ENCODE assay signal across 7 mouse cellular contexts in genomic region chr13:3523459-3523858, GRCm38 (mm10). TPM values are rescaled to one million over a fixed set of nuclear protein-coding genes. Genes with fewer than 3 reads are reported as not detected.
DNase-seq lines count a peak whose midpoint lies in the region; ATAC-seq and TF ChIP-seq lines count a peak whose summit lies in the region.

No protein-coding gene starts in this region.

- peak; percentile 79; the same call in 1 of the 2 replicates for ATAC-seq in hindbrain, embryonic 15.5 days (ENCODE audit: low FRiP score, low read depth)
- ATAC-seq in hindbrain, embryonic 11.5 days (ENCODE audit: low FRiP score), result no peak
- no peak for ATAC-seq in activated CD4-positive, CD25-positive, alpha-beta regulatory T cell, adult 4 months

- H3K27ac ChIP-seq in hindbrain, embryonic 15.5 days (replicated peaks), result no peak overlapping the region
- H3K27ac ChIP-seq in hindbrain, embryonic 11.5 days (ENCODE audit: low read depth, low read length), result no peak overlapping the region
- H3K27ac ChIP-seq in spleen, adult 2 months (ENCODE audit: insufficient read depth, low read length), result 0 out of 2 replicates have a peak overlapping the region, but pooled peaks have one; percentile 16
- no peak overlapping the region for H3K27ac ChIP-seq in limb, embryonic 10.5 days

- H3K27me3 ChIP-seq in hindbrain, embryonic 15.5 days, result no peaks in the 10 kb centered on the region
- no peaks in the 10 kb centered on the region for H3K27me3 ChIP-seq in hindbrain, embryonic 11.5 days (ENCODE audit: control insufficient read depth, insufficient read depth, low read length)
- no peaks in the 10 kb centered on the region for H3K27me3 ChIP-seq in spleen, adult 2 months (ENCODE audit: control insufficient read depth, insufficient read depth, low read length)
- H3K27me3 ChIP-seq in limb, embryonic 10.5 days (ENCODE audit: low read depth, poor library complexity, severe bottlenecking), result no peaks in the 10 kb centered on the region

- no peak for TF ChIP-seq POLR2A in spleen, adult 2 months (IDR thresholded peaks at IDR 0.05; ENCODE audit: low read depth, low read length)

- H3K4me2 ChIP-seq in hindbrain, embryonic 15.5 days, result 0 out of 2 replicates have a peak overlapping the region, but pooled peaks have one; percentile 4
- H3K4me2 ChIP-seq in hindbrain, embryonic 11.5 days (replicated peaks; ENCODE audit: low read depth, low read length), result no peak overlapping the region

- H3K4me3 ChIP-seq in hindbrain, embryonic 15.5 days, result no peak overlapping the region
- H3K4me3 ChIP-seq in hindbrain, embryonic 11.5 days (ENCODE audit: low read depth, low read length), result no peak overlapping the region
- H3K4me3 ChIP-seq in spleen, adult 2 months (ENCODE audit: extremely low read depth, insufficient read depth, insufficient read length), result no peak overlapping the region
- no peak overlapping the region for H3K4me3 ChIP-seq in limb, embryonic 10.5 days

- WGBS in hindbrain, embryonic 15.5 days, result 45% methylated on average over 6 of the region's 6 CpGs
- WGBS in hindbrain, embryonic 11.5 days, result 72% methylated on average over 6 of the region's 6 CpGs
- 49% methylated on average over 6 of the region's 6 CpGs for WGBS in spleen, adult 2 months
- WGBS in limb, embryonic 10.5 days, result 84% methylated on average over 6 of the region's 6 CpGs

- H3K4me1 ChIP-seq in hindbrain, embryonic 15.5 days (replicated peaks), result no peaks in the 10 kb centered on the region
- no peaks in the 10 kb centered on the region for H3K4me1 ChIP-seq in hindbrain, embryonic 11.5 days (replicated peaks; ENCODE audit: control insufficient read depth, insufficient read depth, low read length)
- H3K4me1 ChIP-seq in spleen, adult 2 months (ENCODE audit: control insufficient read depth, insufficient read depth, insufficient read length), result peaks cover 3% of the 10 kb centered on the region; the same call in 1 of the 2 replicates
- no peaks in the 10 kb centered on the region for H3K4me1 ChIP-seq in limb, embryonic 10.5 days

- no peak for TF ChIP-seq CTCF in spleen, adult 2 months (IDR thresholded peaks at IDR 0.05; ENCODE audit: extremely low read depth, insufficient read depth, insufficient read length, insufficient replicate concordance)

- H3K36me3 ChIP-seq in hindbrain, embryonic 15.5 days, result no peaks in the 10 kb centered on the region
- no peaks in the 10 kb centered on the region for H3K36me3 ChIP-seq in hindbrain, embryonic 11.5 days (ENCODE audit: control insufficient read depth, insufficient read depth, low read length)
- no peaks in the 10 kb centered on the region for H3K36me3 ChIP-seq in spleen, adult 2 months (ENCODE audit: control insufficient read depth, insufficient read depth, low read length)
- no peaks in the 10 kb centered on the region for H3K36me3 ChIP-seq in limb, embryonic 10.5 days

- H3K9ac ChIP-seq in hindbrain, embryonic 15.5 days, result no peak overlapping the region
- no peak overlapping the region for H3K9ac ChIP-seq in hindbrain, embryonic 11.5 days (ENCODE audit: low read depth, low read length)

- DNase-seq in hindbrain, embryonic 11.5 days (ENCODE audit: low spot score), result no peak
- no peak for DNase-seq in spleen, adult 2 months (ENCODE audit: low read depth in 1 of 2, low spot score in 2 of 2)
- DNase-seq in spleen, adult 18-20 months, result no peak
- DNase-seq in kidney, adult 9 months, result peak; percentile 72
- DNase-seq in limb, embryonic 10.5 days (ENCODE audit: low spot score), result no peak

- H3K9me3 ChIP-seq in hindbrain, embryonic 15.5 days, result no peaks in the 10 kb centered on the region
- no peaks in the 10 kb centered on the region for H3K9me3 ChIP-seq in hindbrain, embryonic 11.5 days (ENCODE audit: control insufficient read depth, low read length)
- no peaks in the 10 kb centered on the region for H3K9me3 ChIP-seq in limb, embryonic 10.5 days (replicated peaks)

RNA-seq across cellular contexts. Expression of gene Gdi2, which starts 14.4 kb away (rescaled TPM):
- polyA plus RNA-seq in hindbrain, embryonic 15.5 days (2015; fragmentation: Nextera tagmentation; extraction: Ambion mirVana), result 398 and 401 TPM in 2 replicates
- 521 and 531 TPM in 2 replicates for polyA plus RNA-seq in hindbrain, embryonic 11.5 days (2014; fragmentation: Nextera tagmentation; extraction: Ambion mirVana)
- polyA plus RNA-seq in spleen, adult 2 months (2012; rRNA removed), result 114 and 130 TPM in 2 replicates
- 428 and 453 TPM in 2 replicates for polyA plus RNA-seq in limb, embryonic 10.5 days (2016; fragmentation: Nextera tagmentation; extraction: Ambion mirVana)
- polyA plus RNA-seq in activated CD4-positive, CD25-positive, alpha-beta regulatory T cell, adult 4 months (2017; shearing (Covaris generic)), result 100 to 1,000 TPM; 949 to 962 TPM
